Mouse (Mus musculus): ENCODE data around the gene Myo18b. TPM values are rescaled to one million over a fixed set of nuclear protein-coding genes. Genes with fewer than 3 reads are reported as not detected.
A peak's percentile ranks its signal among the peaks of the same experiment; 100 is the strongest.

The Myo18b gene
- polyA plus RNA-seq, 1 experiment from 2014 or later: 9.4 TPM

DNA sequence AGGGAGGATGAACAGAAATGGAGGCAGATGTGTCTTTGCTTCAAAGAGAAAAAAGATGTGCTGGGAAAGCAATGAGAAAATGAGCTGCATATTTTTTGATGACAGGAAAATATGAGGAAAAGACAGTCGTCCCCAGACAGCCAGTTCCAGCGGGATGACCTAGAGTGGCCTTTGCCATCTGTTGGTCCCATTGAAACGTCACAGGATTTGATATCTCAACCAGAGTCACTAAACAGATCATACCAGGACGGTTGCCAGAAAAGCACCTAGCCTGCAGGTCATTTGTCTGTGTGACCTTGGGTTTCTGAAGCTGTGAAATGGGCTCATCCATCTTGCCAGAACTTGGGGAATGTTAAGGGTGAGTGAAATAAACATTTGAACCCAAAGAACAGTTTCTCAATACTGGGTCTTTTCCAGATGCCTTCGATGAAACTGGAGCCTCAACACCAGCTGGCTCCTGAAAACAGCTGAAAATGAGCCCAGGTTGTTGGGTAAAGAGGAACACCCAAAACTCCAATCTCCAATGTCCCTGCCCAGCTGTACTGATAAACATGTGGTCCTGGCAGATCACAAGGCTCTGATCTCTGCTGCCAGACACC, 2.6 kb downstream of the Myo18b start:
- Histone ChIP-seq H3K27ac (replicated peaks; ENCODE audit: low read depth, low read length) (no peak overlapping the region), H3K27me3 (replicated peaks; ENCODE audit: control insufficient read depth, insufficient read depth, low read length) (no peaks in the 10 kb centered on the region), H3K36me3 (ENCODE audit: control insufficient read depth, insufficient read depth, low read length) (no peaks in the 10 kb centered on the region), H3K4me2 (ENCODE audit: low read depth, low read length) (no peak overlapping the region), H3K4me3 (ENCODE audit: low read depth, low read length) (no peak overlapping the region), H3K9ac (ENCODE audit: low read depth, low read length) (no peak overlapping the region), H3K4me1 (ENCODE audit: control insufficient read depth, insufficient read depth, low read length) (no peaks in the 10 kb centered on the region), H3K9me3 (ENCODE audit: control insufficient read depth, low read length) (no peaks in the 10 kb centered on the region)
- ATAC-seq (ENCODE audit: low read depth) (no peak), DNase-seq (ENCODE audit: low spot score) (peak; percentile 42)
- WGBS: 58% methylated on average over 5 of the region's 5 CpGs

DNA sequence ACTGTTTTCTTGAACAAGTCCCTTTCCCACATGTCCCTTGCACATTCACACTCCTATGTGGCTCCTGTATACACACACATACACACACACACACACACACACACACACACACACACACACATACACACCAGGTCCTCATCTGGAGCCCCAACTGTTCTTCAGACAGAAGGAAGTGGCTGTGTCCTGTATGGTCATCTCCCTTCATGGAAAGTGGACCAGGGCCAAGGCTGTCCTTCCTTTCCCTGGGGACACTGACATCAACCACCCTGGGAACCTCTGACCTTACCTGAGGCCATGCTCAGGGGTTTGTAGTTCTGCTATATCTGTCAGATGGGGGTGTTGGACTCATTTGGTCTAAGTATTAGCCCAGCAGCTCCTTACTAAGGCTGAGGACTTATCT, 3.8 kb downstream of the Myo18b start:
- no peaks in the 10 kb centered on the region for H3K9me3 ChIP-seq (ENCODE audit: control insufficient read depth, low read length)

DNA sequence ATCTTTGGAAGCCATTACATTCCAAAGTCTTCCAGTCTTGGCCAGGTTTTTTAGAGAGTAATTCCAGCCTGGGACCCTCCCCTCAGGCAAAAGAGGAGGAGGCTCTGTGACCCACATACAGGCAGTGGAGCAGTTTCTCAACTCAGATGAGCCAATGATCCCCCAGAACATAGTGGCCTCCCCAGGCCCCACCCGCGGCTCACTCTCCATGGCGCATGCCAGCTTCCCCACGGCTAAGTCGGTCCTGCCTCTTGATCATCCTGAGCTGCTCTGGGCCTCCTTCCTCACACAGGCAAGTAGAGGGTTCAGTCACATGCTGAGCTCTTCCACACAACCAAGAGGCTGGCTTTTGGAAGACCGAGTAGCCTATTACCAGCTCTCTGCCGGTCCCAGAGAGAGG, 7.5 kb downstream of the Myo18b start:
- ATAC-seq (ENCODE audit: low read depth) (no peak), DNase-seq (ENCODE audit: low spot score) (no peak)
- Histone ChIP-seq H3K9ac (ENCODE audit: low read depth, low read length) (no peak overlapping the region), H3K27me3 (replicated peaks; ENCODE audit: control insufficient read depth, insufficient read depth, low read length) (no peaks in the 10 kb centered on the region), H3K27ac (replicated peaks; ENCODE audit: low read depth, low read length) (no peak overlapping the region), H3K36me3 (ENCODE audit: control insufficient read depth, insufficient read depth, low read length) (no peaks in the 10 kb centered on the region), H3K4me2 (ENCODE audit: low read depth, low read length) (no peak overlapping the region), H3K9me3 (ENCODE audit: control insufficient read depth, low read length) (no peaks in the 10 kb centered on the region), H3K4me3 (ENCODE audit: low read depth, low read length) (no peak overlapping the region), H3K4me1 (ENCODE audit: control insufficient read depth, insufficient read depth, low read length) (no peaks in the 10 kb centered on the region)
- WGBS: 45% methylated on average over 7 of the region's 7 CpGs

More for the DNA sequence above, 3.8 kb downstream of the Myo18b start:
- DNase-seq (ENCODE audit: low spot score): no peak
- Histone ChIP-seq H3K9ac (ENCODE audit: low read depth, low read length) (no peak overlapping the region), H3K4me1 (ENCODE audit: control insufficient read depth, insufficient read depth, low read length) (no peaks in the 10 kb centered on the region), H3K4me3 (ENCODE audit: low read depth, low read length) (no peak overlapping the region), H3K36me3 (ENCODE audit: control insufficient read depth, insufficient read depth, low read length) (no peaks in the 10 kb centered on the region), H3K27me3 (replicated peaks; ENCODE audit: control insufficient read depth, insufficient read depth, low read length) (no peaks in the 10 kb centered on the region), H3K27ac (replicated peaks; ENCODE audit: low read depth, low read length) (no peak overlapping the region), H3K4me2 (ENCODE audit: low read depth, low read length) (no peak overlapping the region)
- no peak for ATAC-seq (ENCODE audit: low read depth)

DNA sequence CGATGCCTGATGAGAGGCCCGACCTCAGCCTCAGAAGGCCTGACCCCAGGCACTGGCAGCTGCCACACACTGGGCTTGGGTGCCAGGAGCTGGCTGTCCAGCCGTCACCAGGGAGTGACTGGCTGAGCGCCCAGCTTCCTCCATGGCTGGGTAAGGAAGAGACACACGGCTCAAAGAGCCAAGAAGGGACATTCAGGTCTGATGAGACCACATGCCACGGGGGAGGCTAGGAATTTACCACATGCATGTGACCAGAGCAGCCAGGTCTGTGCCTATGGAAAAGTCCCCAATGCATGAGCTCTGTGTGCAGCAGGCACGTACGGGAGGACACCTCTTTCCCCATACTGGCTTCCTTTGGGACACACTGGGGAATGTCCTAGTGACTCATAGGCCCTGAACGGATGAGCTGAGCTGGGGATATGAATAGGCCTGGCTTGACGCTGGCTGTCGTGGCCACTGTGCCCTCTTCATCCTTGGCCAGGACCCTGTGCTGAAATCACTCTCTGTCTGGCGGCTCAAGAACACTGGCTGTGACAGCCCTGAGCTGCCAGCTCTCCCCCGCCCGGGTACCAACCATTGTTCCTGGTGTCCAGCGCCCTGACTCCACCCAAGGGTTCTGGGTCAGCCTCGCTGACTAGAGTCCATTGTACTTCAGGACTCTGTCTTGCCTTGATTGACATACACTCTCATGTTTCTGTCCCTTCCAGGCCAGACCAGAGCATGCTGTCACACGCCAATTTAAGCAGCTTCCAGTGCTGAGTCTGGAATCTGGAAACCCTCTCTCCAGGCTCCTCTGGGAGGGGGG, 9.3 kb downstream of the Myo18b start:
- H3K4me1 ChIP-seq (ENCODE audit: control insufficient read depth, insufficient read depth, low read length): no peaks in the 10 kb centered on the region

DNA sequence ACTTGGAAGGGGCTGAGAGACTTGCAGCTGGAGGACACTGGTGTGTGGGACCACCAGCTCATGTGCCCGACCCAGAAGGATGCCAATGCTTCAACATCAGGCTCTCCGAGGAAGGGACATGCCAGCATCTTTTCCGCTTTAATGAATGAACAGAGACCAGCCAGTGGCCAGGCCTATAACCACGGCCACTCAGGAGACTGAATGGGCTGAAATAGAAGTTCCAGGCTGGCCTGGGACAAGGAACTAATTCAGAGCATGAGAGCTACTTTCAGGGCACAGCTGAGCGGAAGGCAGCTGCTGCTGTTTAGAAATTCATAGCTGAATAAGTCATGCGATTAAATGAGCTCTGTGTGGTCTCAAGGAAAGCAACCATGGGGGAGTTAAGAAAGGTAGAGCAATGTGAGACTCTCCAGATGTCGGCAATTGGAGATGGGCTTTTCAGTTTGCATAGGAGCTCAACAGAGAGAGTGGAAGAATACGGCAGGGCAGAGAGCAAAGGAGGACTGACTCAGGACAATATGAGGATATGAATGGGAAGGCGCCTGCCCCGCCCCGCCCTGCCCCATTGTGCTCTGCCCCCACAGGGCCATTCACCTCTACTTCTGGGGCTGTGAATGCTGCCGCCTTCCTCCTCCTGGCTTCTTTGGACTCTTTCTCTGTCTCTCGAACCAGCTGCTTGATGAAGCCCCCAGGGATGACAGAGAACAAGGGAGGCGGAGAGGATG, 18.6 kb downstream of the Myo18b start:
- H3K4me1 ChIP-seq (ENCODE audit: control insufficient read depth, insufficient read depth, low read length): no peaks in the 10 kb centered on the region
- no peaks in the 10 kb centered on the region; the same call in 1 of the 2 replicates for H3K27me3 ChIP-seq (replicated peaks; ENCODE audit: control insufficient read depth, insufficient read depth, low read length)
- no peak overlapping the region for H3K27ac ChIP-seq (replicated peaks; ENCODE audit: low read depth, low read length)
- H3K4me2 ChIP-seq (ENCODE audit: low read depth, low read length): no peak overlapping the region
- peak; percentile 83 for DNase-seq (ENCODE audit: low spot score)
- 32% methylated on average over 14 of the region's 14 CpGs for WGBS
- H3K36me3 ChIP-seq (ENCODE audit: control insufficient read depth, insufficient read depth, low read length): no peaks in the 10 kb centered on the region
- no peak overlapping the region for H3K4me3 ChIP-seq (ENCODE audit: low read depth, low read length)
- peak; percentile 61; the same call in 1 of the 2 replicates for ATAC-seq (ENCODE audit: low read depth)
- H3K9ac ChIP-seq (ENCODE audit: low read depth, low read length): no peak overlapping the region
- no peaks in the 10 kb centered on the region for H3K9me3 ChIP-seq (ENCODE audit: control insufficient read depth, low read length)

More for the DNA sequence above, 9.3 kb downstream of the Myo18b start:
- H3K4me3 ChIP-seq (ENCODE audit: low read depth, low read length): no peak overlapping the region
- no peaks in the 10 kb centered on the region for H3K9me3 ChIP-seq (ENCODE audit: control insufficient read depth, low read length)
- no peak overlapping the region for H3K9ac ChIP-seq (ENCODE audit: low read depth, low read length)
- peak; percentile 24 for DNase-seq (ENCODE audit: low spot score)
- H3K27me3 ChIP-seq (replicated peaks; ENCODE audit: control insufficient read depth, insufficient read depth, low read length): no peaks in the 10 kb centered on the region
- no peaks in the 10 kb centered on the region for H3K36me3 ChIP-seq (ENCODE audit: control insufficient read depth, insufficient read depth, low read length)
- H3K27ac ChIP-seq (replicated peaks; ENCODE audit: low read depth, low read length): no peak overlapping the region
- ATAC-seq (ENCODE audit: low read depth): peak; percentile 22; the same call in 1 of the 2 replicates
- no peak overlapping the region for H3K4me2 ChIP-seq (ENCODE audit: low read depth, low read length)
- WGBS: 53% methylated on average over 17 of the region's 17 CpGs

DNA sequence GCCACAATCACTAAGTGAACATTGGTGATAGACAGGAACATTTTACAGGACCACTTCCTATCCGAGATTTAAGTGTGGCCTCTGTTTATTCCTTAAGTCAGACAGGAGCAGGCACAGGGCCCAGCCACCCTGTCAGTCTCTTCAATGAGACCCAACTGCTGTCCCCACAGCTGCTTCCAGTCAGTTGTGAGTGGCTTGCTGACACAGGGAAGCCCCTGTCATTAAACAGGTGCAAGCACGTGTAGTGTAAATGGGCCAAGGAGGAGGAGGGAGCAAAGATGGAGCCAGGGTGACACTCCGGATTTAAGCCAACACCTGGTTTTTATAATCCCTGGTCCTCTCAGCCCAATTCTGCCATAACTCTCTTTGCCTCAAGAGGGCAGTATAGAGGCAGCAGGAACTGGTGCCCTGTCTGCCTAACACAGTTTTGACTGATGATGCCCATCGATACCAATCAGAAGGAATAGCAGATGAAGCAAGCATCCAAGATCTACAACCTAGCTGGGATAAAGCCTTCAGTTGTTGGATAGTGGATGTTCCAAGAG, 19.2 kb downstream of the Myo18b start:
- Histone ChIP-seq H3K27ac (replicated peaks; ENCODE audit: low read depth, low read length) (no peak overlapping the region), H3K4me1 (ENCODE audit: control insufficient read depth, insufficient read depth, low read length) (no peaks in the 10 kb centered on the region), H3K27me3 (replicated peaks; ENCODE audit: control insufficient read depth, insufficient read depth, low read length) (no peaks in the 10 kb centered on the region; the same call in 1 of the 2 replicates), H3K4me3 (ENCODE audit: low read depth, low read length) (no peak overlapping the region), H3K36me3 (ENCODE audit: control insufficient read depth, insufficient read depth, low read length) (no peaks in the 10 kb centered on the region), H3K9me3 (ENCODE audit: control insufficient read depth, low read length) (no peaks in the 10 kb centered on the region), H3K9ac (ENCODE audit: low read depth, low read length) (no peak overlapping the region), H3K4me2 (ENCODE audit: low read depth, low read length) (no peak overlapping the region)
- ATAC-seq (ENCODE audit: low read depth) (peak; percentile 60; the same call in 1 of the 2 replicates), DNase-seq (ENCODE audit: low spot score) (peak; percentile 70)
- WGBS: 25% methylated on average over 4 of the region's 4 CpGs

DNA sequence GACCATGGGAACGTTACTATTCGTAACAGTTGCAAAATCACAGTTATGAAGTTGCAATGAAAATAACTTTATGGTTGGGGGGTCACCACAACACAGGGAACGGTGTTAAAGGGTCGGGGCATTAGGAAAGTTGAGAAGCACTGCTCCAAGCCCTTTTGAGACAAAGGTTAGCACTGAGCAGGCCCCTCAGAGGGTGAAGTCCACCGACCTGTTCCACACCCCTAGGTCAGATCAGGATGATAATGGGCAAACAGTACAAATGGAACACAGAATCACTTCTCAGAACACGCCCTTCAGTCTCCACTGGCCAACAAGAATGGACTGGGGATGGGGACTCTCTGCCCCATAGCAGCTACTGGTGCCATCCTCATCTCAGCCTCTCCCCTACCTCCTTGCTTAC, 23.2 kb downstream of the Myo18b start:
- 73% methylated on average over 6 of the region's 6 CpGs for WGBS

DNA sequence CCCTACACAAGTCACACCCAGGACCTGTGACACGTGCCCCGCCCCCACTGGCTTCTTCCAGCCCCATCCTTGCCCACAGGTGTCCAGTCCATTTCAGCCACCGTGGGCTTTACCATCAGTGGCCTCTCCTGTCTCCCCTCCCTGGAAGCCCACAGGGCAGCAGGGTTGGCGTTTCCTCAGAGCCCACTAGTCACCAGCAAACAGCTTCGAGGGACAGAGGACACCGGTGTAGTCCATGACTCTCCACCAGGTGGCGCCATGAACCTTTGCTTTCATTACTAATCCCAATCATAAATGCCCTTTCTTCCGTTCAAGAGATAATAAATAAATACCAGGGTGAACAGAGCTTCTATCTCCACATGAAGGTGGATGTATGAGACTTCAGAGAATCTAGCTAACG, 25.4 kb downstream of the Myo18b start:
- ATAC-seq (ENCODE audit: low read depth): peak; percentile 58; the same call in 1 of the 2 replicates
- Histone ChIP-seq H3K27ac (replicated peaks; ENCODE audit: low read depth, low read length) (no peak overlapping the region), H3K4me3 (ENCODE audit: low read depth, low read length) (no peak overlapping the region), H3K9ac (ENCODE audit: low read depth, low read length) (no peak overlapping the region), H3K9me3 (ENCODE audit: control insufficient read depth, low read length) (no peaks in the 10 kb centered on the region), H3K4me2 (ENCODE audit: low read depth, low read length) (no peak overlapping the region), H3K27me3 (replicated peaks; ENCODE audit: control insufficient read depth, insufficient read depth, low read length) (no peaks in the 10 kb centered on the region; the same call in 1 of the 2 replicates), H3K36me3 (ENCODE audit: control insufficient read depth, insufficient read depth, low read length) (no peaks in the 10 kb centered on the region), H3K4me1 (ENCODE audit: control insufficient read depth, insufficient read depth, low read length) (no peaks in the 10 kb centered on the region)
- WGBS: 23% methylated on average over 9 of the region's 9 CpGs
- peak; percentile 62 for DNase-seq (ENCODE audit: low spot score)

More for the DNA sequence above, 23.2 kb downstream of the Myo18b start:
- H3K4me3 ChIP-seq (ENCODE audit: low read depth, low read length): no peak overlapping the region
- no peaks in the 10 kb centered on the region for H3K36me3 ChIP-seq (ENCODE audit: control insufficient read depth, insufficient read depth, low read length)
- no peak overlapping the region for H3K27ac ChIP-seq (replicated peaks; ENCODE audit: low read depth, low read length)
- no peak overlapping the region for H3K4me2 ChIP-seq (ENCODE audit: low read depth, low read length)
- no peak for DNase-seq (ENCODE audit: low spot score)
- H3K9me3 ChIP-seq (ENCODE audit: control insufficient read depth, low read length): no peaks in the 10 kb centered on the region
- no peaks in the 10 kb centered on the region for H3K4me1 ChIP-seq (ENCODE audit: control insufficient read depth, insufficient read depth, low read length)
- no peak for ATAC-seq (ENCODE audit: low read depth)
- H3K27me3 ChIP-seq (replicated peaks; ENCODE audit: control insufficient read depth, insufficient read depth, low read length): no peaks in the 10 kb centered on the region; the same call in 1 of the 2 replicates
- no peak overlapping the region for H3K9ac ChIP-seq (ENCODE audit: low read depth, low read length)
